Mouse (Mus musculus) intestine, postnatal 0 days (tissue): Measurements from ENCODE around the gene Col8a2. TPM values are rescaled to one million over a fixed set of nuclear protein-coding genes. Genes with fewer than 3 reads are reported as not detected.

Experiments
- ATAC-seq: fragments of 200-750 bp; cut with Nextera tagmentation; 2 replicates; pipeline ENCODE4 v1.8.0; 2017; ENCODE audit warnings: mild to moderate bottlenecking, moderate TSS enrichment, moderate library complexity
- H3K27ac ChIP-seq: fragments of 300-500 bp; sonication (generic); 2 replicates; pipeline ENCODE4 v1.5.1; 2014; ENCODE audit warnings: mild to moderate bottlenecking, low read depth, low read length, moderate library complexity
- H3K27me3 ChIP-seq: fragments of 300-500 bp; sonication (generic); replicated peaks from 2 replicates; pipeline ENCODE4 v1.6.1; 2014; ENCODE audit warnings: low read length, mixed read lengths; ENCODE audit not compliant: control insufficient read depth, insufficient read depth
- H3K36me3 ChIP-seq: fragments of 300-500 bp; sonication (generic); 2 replicates; pipeline ENCODE4 v1.6.1; 2014; ENCODE audit warnings: mild to moderate bottlenecking, moderate library complexity; ENCODE audit not compliant: control insufficient read depth, insufficient read depth
- H3K4me1 ChIP-seq: fragments of 300-500 bp; sonication (generic); replicated peaks from 2 replicates; pipeline ENCODE4 v1.6.1; 2014; ENCODE audit warnings: antibody characterized with exemption, low read length, mixed read lengths; ENCODE audit not compliant: control insufficient read depth, insufficient read depth
- H3K4me2 ChIP-seq: fragments of 300-500 bp; sonication (generic); replicated peaks from 2 replicates; pipeline ENCODE4 v1.6.1; 2014; ENCODE audit warnings: low read depth, mild to moderate bottlenecking, moderate library complexity
- H3K4me3 ChIP-seq: fragments of 300-500 bp; sonication (generic); 2 replicates; pipeline ENCODE4 v1.5.1; 2014; ENCODE audit warnings: low read depth, low read length
- H3K9ac ChIP-seq: fragments of 300-500 bp; sonication (generic); 2 replicates; pipeline ENCODE4 v1.6.1; 2014; ENCODE audit warnings: mild to moderate bottlenecking, low read depth, low read length
- H3K9me3 ChIP-seq: fragments of 300-500 bp; sonication (generic); 2 replicates; pipeline ENCODE4 v1.6.1; 2016; ENCODE audit warnings: mixed run types; ENCODE audit not compliant: control insufficient read depth
- CTCF ChIP-seq: sonication (generic); IDR thresholded peaks from 2 replicates; pipeline ENCODE4 v1.5.1; 2016; ENCODE audit warnings: low read depth, mild to moderate bottlenecking, control low read depth, antibody characterized with exemption, moderate library complexity
- WGBS: fragments of 180-500 bp; shearing (Covaris S2); extraction: QIAGEN DNeasy Blood & Tissue Kit; methylation state at CpG from one replicate; pipeline ENCODE4 v1.1.7; 2014; 5-methylcytosine and 5-hydroxymethylcytosine counted together
- polyA plus RNA-seq: library from polyadenylated mRNA; unstranded; fragments of >200 nt; fragmentation: Nextera tagmentation; extraction: Ambion mirVana; gene quantifications from 2 replicates; pipeline ENCODE4 v1.2.1, GENCODE M21; 2015

Col8a2 gene
- polyA plus RNA-seq, 1 experiment from 2014 or later = 2.2 TPM

DNA sequence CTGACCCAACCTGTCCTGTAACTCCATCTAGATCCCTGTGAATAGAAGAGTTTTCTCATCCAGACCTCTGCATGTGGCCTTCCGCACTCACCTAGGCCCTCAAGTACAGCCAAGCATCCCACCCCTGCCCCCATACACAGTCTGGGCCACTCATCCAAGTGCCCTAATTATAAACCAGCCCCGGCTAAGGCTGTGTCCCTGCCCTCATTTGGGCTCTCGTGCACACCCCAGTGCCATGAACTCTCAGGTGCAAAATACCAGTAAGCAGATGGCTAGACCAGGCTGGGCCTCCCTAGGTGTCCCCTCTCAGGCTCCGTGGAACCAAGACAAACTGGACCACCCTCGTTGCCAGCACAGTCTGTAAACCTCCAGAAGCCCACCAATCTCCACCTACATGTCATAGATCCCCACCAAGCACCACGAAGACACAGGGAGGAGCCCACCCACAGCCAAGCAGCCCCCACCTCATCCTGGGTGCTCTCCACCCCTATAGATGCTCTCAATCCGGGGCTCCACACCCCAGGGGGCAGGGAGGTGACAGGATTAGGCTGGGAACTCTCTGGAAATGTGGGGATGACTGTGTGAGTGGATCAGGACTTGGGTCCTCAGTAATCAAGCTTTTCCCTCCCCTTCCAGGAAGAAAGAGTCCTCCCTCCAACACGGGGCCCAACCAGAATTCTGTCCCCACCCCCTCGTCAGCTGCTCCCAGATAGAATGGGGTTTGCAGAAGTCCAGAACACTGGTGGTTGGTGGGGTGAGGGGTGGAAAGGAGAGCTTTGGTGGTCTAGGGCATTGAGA is 32.1 kb upstream of the Col8a2 start:
- Histone ChIP-seq H3K4me2 (peak overlapping the region; percentile 97), H3K27ac (no peak overlapping the region; the same call in 1 of the 2 replicates), H3K36me3 (no peaks in the 10 kb centered on the region; the same call in 1 of the 2 replicates), H3K9ac (peak overlapping the region; percentile 82; the same call in 1 of the 2 replicates), H3K27me3 (0 out of 2 replicates have a peak, but pooled peaks cover 3% of the 10 kb centered on the region), H3K4me1 (no peaks in the 10 kb centered on the region), H3K4me3 (peak overlapping the region; percentile 90), H3K9me3 (no peaks in the 10 kb centered on the region)
- 37% methylated on average over 9 of the region's 9 CpGs for WGBS
- ATAC-seq = no peak
- no peak for TF ChIP-seq CTCF

DNA sequence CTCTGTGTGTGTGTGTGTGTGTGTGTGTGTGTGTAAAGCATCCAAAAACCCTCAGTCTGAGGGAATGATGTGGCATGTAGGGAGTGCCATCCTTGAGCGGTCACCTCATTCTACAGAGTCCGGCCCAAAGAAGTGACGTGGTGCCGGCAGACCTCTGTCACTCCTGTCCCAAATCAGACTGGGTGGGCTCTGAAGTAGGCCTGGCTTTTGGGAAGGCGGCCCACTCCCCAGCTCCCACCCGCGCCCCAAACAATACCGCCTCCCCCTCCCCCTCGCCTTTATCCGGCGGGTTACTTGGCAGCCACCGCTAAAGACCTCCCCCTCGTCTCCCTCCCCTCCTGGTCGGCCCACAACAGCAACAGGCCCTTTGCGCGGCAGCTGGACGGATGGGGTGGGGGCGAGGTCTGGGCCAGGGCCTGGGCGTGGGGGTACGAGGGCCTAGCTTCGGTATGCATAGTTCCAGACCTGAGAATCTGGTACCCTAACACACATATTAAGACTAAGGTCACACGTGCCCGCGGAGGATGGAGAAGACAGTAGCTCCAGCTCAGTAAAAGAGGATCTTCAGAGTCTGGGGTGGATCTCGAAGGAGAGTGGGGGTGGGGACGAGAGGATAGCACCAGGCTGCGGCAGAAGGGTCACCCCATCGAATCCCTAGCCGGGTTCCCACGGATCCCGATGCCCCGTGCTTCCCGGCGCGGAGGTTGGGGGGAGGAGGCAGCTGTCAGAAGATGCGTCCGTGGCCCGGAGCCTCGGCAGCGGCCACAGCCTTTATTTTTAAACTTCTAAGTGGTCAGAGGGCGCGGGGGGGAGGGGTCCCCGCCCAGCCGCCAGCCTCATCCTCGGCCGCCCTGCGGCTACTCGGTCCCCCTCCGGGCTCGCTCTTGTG is 31.2 kb upstream of the Col8a2 start:
- Histone ChIP-seq H3K4me2 (peak overlapping the region; percentile 97), H3K27ac (peak overlapping the region; percentile 87), H3K9ac (peak overlapping the region; percentile 82), H3K4me1 (no peaks in the 10 kb centered on the region), H3K36me3 (no peaks in the 10 kb centered on the region; the same call in 1 of the 2 replicates), H3K9me3 (no peaks in the 10 kb centered on the region), H3K27me3 (0 out of 2 replicates have a peak, but pooled peaks cover 3% of the 10 kb centered on the region), H3K4me3 (peak overlapping the region; percentile 90)
- no peak for ATAC-seq
- no peak for TF ChIP-seq CTCF
- 4% methylated on average over 44 of the region's 50 CpGs for WGBS

DNA sequence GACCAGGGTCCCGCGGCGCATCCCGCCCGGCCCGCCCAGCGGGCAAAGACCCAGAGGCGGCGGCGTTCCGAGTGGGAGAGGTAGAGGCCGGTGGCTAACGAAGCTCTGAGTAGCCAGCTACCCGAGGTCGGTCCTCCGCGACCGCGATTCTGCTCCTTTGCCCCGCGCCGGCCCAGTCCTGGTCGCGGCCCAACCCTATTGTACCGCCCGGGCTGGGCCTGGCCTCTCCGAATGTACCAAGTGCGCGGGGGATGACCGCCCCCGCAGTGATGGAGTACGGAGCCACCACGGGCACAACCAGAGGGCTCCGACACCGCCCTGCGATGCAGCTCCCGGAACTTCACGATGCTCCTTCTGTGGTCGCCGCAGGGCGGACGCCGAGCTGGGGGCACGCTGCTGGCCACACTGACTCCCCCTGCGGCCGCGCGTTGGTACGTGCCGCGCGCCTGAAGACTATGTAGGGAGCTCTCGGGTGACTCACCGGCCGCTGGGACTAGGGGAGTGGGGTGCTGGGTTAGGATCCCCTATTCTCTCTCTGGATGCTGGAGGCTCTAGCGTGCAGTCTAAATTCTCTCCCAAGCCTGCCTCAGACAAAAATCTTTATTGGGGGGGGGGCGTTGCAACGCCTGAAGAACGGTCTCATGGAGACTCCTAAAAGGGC is 30.3 kb upstream of the Col8a2 start, which contains the start of gene Map7d1:
TSS of gene Map7d1 (minus strand) at position 213 of the 661 bp plus-strand sequence.
- H3K36me3 ChIP-seq = no peaks in the 10 kb centered on the region
- H3K9ac ChIP-seq = peak within 1 kb of the TSS; percentile 82
- no peaks in the 10 kb centered on the region for H3K9me3 ChIP-seq
- H3K4me3 ChIP-seq = peak within 1 kb of the TSS; percentile 90
- TF ChIP-seq CTCF = peak; percentile 42
- 0% methylated on average over 53 of the region's 59 CpGs for WGBS
- H3K4me1 ChIP-seq = peaks cover 5% of the 10 kb centered on the region
- H3K27ac ChIP-seq = peak within 1 kb of the TSS; percentile 87
- H3K4me2 ChIP-seq = peak within 1 kb of the TSS; percentile 97
- peak; percentile 85 for ATAC-seq
- 0 out of 2 replicates have a peak, but pooled peaks cover 3% of the 10 kb centered on the region for H3K27me3 ChIP-seq

DNA sequence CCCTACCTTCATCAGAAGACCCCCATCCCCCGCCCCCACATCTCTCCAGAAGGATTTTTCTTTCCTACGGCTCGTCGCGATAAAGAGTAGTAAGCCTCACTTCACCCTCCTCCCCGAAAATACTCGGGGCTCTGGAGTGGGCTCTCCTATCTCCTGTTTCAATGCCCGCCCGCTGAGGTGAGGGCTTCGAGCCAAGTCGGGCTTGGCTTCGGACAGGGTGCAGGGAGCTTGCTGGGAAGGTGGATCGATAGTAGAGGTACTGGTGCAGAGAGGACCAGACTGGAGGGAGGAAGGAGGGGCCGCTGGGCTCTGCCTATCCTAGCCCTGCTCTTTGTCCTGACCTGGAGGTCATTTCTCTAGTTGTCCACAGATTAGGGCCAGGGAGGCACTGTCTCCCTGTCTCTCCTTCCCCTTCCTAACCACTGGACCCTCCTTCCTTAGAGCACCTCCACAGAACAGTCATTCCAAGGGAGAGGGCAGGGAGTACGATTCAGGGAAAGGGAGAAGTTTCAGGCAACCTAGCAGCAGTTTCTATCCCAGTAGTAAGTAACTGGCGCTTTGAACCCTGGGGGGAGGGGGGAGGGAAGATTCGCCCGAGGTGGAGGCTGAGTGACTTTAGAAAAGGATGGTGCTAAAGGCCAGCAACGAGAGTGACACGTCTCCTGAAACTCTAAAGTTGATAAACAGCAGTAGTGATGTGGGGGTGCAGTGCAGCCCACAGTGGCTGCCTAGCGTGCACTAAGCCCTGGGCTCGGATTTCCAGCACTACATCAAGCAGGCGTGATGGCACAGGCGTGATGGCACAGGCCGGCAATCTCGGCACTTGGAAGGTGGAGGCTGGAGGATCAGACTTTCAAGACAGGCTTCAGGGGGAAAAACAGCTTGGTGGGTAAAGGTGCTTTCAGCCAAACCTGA is 29.4 kb upstream of the Col8a2 start:
- Histone ChIP-seq H3K27me3 (0 out of 2 replicates have a peak, but pooled peaks cover 3% of the 10 kb centered on the region), H3K9ac (peak overlapping the region; percentile 82), H3K4me1 (peaks cover 6% of the 10 kb centered on the region), H3K36me3 (no peaks in the 10 kb centered on the region), H3K27ac (peak overlapping the region; percentile 87), H3K9me3 (no peaks in the 10 kb centered on the region), H3K4me3 (peak overlapping the region; percentile 90), H3K4me2 (peak overlapping the region; percentile 97)
- WGBS = 18% methylated on average over 26 of the region's 26 CpGs
- no peak for TF ChIP-seq CTCF
- ATAC-seq = no peak

DNA sequence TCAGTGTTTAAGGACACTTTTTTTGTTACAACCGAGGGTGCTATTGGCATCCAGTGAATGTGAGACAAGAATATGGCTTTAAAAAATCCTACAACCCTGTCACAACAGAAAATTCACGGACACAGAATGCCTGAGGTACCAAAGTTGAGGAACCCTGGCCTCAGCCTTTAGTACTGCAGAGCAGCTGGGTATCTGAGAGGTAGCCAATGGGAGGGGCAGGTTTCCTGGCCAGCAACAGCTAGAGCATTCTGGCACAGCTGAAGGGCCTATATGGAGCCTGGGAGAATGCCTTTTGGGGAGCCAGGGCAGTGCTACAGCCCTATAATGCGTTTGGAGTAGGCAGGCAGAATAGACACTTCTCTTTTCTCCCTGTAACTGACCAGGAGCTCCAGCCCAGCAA is 27.5 kb upstream of the Col8a2 start:
- peaks cover 6% of the 10 kb centered on the region for H3K4me1 ChIP-seq
- H3K4me3 ChIP-seq = no peak overlapping the region; the same call in 1 of the 2 replicates
- ATAC-seq = no peak
- WGBS = 36% methylated on average over 3 of the region's 3 CpGs
- no peaks in the 10 kb centered on the region for H3K36me3 ChIP-seq
- 0 out of 2 replicates have a peak, but pooled peaks cover 3% of the 10 kb centered on the region for H3K27me3 ChIP-seq
- 0 out of 2 replicates have a peak, but pooled peaks have one; percentile 10 for TF ChIP-seq CTCF
- H3K27ac ChIP-seq = peak overlapping the region; percentile 58
- H3K4me2 ChIP-seq = peak overlapping the region; percentile 48; the same call in 1 of the 2 replicates
- H3K9me3 ChIP-seq = no peaks in the 10 kb centered on the region
- no peak overlapping the region for H3K9ac ChIP-seq
